Mouse (Mus musculus) macrophage (primary cell): Measurements from ENCODE around the gene Abhd17b. TPM values are rescaled to one million over a fixed set of nuclear protein-coding genes. Genes with fewer than 3 reads are reported as not detected.
"Not testable (repeated sequence)": the region's sequence is repeated elsewhere in the genome, so short reads cannot be mapped to it uniquely, and the experiment has no call there.

Source experiments
- H3K27ac ChIP-seq: fragments of 350-480 bp; formaldehyde crosslinking; 2 replicates; pipeline ENCODE4 v1.9.0; 2021
- H3K36me3 ChIP-seq: fragments of 350-480 bp; formaldehyde crosslinking; 2 replicates; pipeline ENCODE4 v1.9.0; 2021; ENCODE audit errors: inconsistent target
- H3K4me3 ChIP-seq: fragments of 350-480 bp; formaldehyde crosslinking; 2 replicates; pipeline ENCODE4 v1.9.0; 2021; ENCODE audit errors: inconsistent target
- H3K79me2 ChIP-seq: fragments of 350-480 bp; formaldehyde crosslinking; 2 replicates; pipeline ENCODE4 v1.9.0; 2021; ENCODE audit errors: inconsistent target
- WGBS: methylation state at CpG from one replicate; pipeline ENCODE4 v1.1.7; 2026; ENCODE audit warnings: inconsistent platforms; ENCODE audit not compliant: missing documents; 5-methylcytosine and 5-hydroxymethylcytosine counted together
- polyA plus RNA-seq: library from polyadenylated mRNA; stranded (reverse); fragments of 250-400 nt; gene quantifications from 3 replicates; pipeline ENCODE4 v1.2.4, GENCODE M21; 2018; ENCODE audit warnings: inconsistent platforms
- total RNA-seq, 78 experiments: library from RNA; depleted of rRNA; stranded (reverse); fragments of 250-400 nt; gene quantifications; 1 replicate in 9 of 78; 2 replicates in 24 of 78; 3 replicates in 43 of 78; 4 replicates in 2 of 78; pipeline ENCODE4 v1.2.4; 2018; ENCODE audit warnings: inconsistent platforms in 56 of 78

The Abhd17b gene
- 10 to 100 TPM in 22 of 26 experiments, 1 to 10 TPM in 4; 5.6 to 43.1 (median 18.4) TPM for total RNA-seq (2018; cell fraction: chromatin; rRNA removed)
- total RNA-seq (2018; cell fraction: cytosol; rRNA removed) = 10 to 100 TPM; 13.3 to 31.8 (median 19.9) TPM
- total RNA-seq (2018; cell fraction: nucleus; rRNA removed) = 10 to 100 TPM; 10.2 to 64.6 (median 28.5) TPM
- 12.1 to 20.4 TPM (median 18.1 TPM) in 3 replicates for polyA plus RNA-seq

GRCm38 (mm10) chr19:21653172-21653981 is at the start of gene Abhd17b:
Abhd17b (plus strand) TSS chr19:21653185.
- Histone ChIP-seq H3K79me2 (peaks cover 86% of the 10 kb centered on the region), H3K4me3 (peak within 1 kb of the TSS; percentile 96), H3K27ac (peak within 1 kb of the TSS; percentile 76), H3K36me3 (no peaks in the 10 kb centered on the region)
- under 1% methylated on average over 94 of the region's 105 CpGs for WGBS

- no peaks in the 10 kb centered on the region; the same call in 1 of the 2 replicates for H3K79me2 ChIP-seq
- no peak overlapping the region for H3K4me3 ChIP-seq
- H3K27ac ChIP-seq = peak overlapping the region; percentile 39
- no peaks in the 10 kb centered on the region for H3K36me3 ChIP-seq
- WGBS = 18% methylated on average over 3 of the region's 3 CpGs
Measured at GRCm38 (mm10) chr19:21603836-21604235, 49.1 kb upstream of the Abhd17b start.

- 51% methylated on average over 3 of the region's 3 CpGs for WGBS
Measured at GRCm38 (mm10) chr19:21605294-21605693, 47.7 kb upstream of the Abhd17b start.

GRCm38 (mm10) chr19:21610240-21610639 is 42.7 kb upstream of the Abhd17b start:
- 97% methylated on average over 6 of the region's 6 CpGs for WGBS
- Histone ChIP-seq H3K36me3 (no peaks in the 10 kb centered on the region), H3K4me3 (no peak overlapping the region), H3K27ac (no peak overlapping the region), H3K79me2 (peaks cover 4% of the 10 kb centered on the region; the same call in 1 of the 2 replicates)

More at GRCm38 (mm10) chr19:21605294-21605693, 47.7 kb upstream of the Abhd17b start:
- H3K36me3 ChIP-seq = no peaks in the 10 kb centered on the region
- H3K4me3 ChIP-seq = no peak overlapping the region
- H3K79me2 ChIP-seq = no peaks in the 10 kb centered on the region; the same call in 1 of the 2 replicates
- no peak overlapping the region for H3K27ac ChIP-seq

- 93% methylated on average over 6 of the region's 6 CpGs for WGBS
Measured at GRCm38 (mm10) chr19:21611297-21611696, 41.7 kb upstream of the Abhd17b start.

GRCm38 (mm10) chr19:21611725-21612575 is 41.0 kb upstream of the Abhd17b start:
- H3K79me2 ChIP-seq = peaks cover 4% of the 10 kb centered on the region; the same call in 1 of the 2 replicates
- 70% methylated on average over 9 of the region's 9 CpGs for WGBS
- no peak overlapping the region for H3K27ac ChIP-seq
- no peak overlapping the region for H3K4me3 ChIP-seq
- H3K36me3 ChIP-seq = no peaks in the 10 kb centered on the region

More at GRCm38 (mm10) chr19:21611297-21611696, 41.7 kb upstream of the Abhd17b start:
- Histone ChIP-seq H3K79me2 (peaks cover 4% of the 10 kb centered on the region; the same call in 1 of the 2 replicates), H3K4me3 (no peak overlapping the region), H3K36me3 (no peaks in the 10 kb centered on the region), H3K27ac (no peak overlapping the region)

GRCm38 (mm10) chr19:21615801-21616200 is 37.2 kb upstream of the Abhd17b start:
- Histone ChIP-seq H3K27ac (no peak overlapping the region), H3K36me3 (no peaks in the 10 kb centered on the region), H3K4me3 (no peak overlapping the region), H3K79me2 (peaks cover 14% of the 10 kb centered on the region; the same call in 1 of the 2 replicates)
- WGBS = 69% methylated on average over 3 of the region's 3 CpGs

GRCm38 (mm10) chr19:21623410-21624147 is 29.4 kb upstream of the Abhd17b start:
- Histone ChIP-seq H3K27ac (no peak overlapping the region), H3K79me2 (peaks cover 42% of the 10 kb centered on the region; the same call in 1 of the 2 replicates), H3K4me3 (no peak overlapping the region), H3K36me3 (no peaks in the 10 kb centered on the region)
- WGBS = 66% methylated on average over 3 of the region's 3 CpGs

GRCm38 (mm10) chr19:21624148-21624535 is 28.8 kb upstream of the Abhd17b start:
- H3K4me3 ChIP-seq = no peak overlapping the region
- H3K27ac ChIP-seq = no peak overlapping the region
- H3K79me2 ChIP-seq = peaks cover 42% of the 10 kb centered on the region; the same call in 1 of the 2 replicates
- 96% methylated on average over 4 of the region's 4 CpGs for WGBS
- no peaks in the 10 kb centered on the region for H3K36me3 ChIP-seq

- Histone ChIP-seq H3K79me2 (peaks cover 49% of the 10 kb centered on the region; the same call in 1 of the 2 replicates), H3K27ac (no peak overlapping the region), H3K4me3 (no peak overlapping the region), H3K36me3 (no peaks in the 10 kb centered on the region)
- WGBS = 86% methylated on average over 6 of the region's 6 CpGs
Measured at GRCm38 (mm10) chr19:21626271-21626988, 26.6 kb upstream of the Abhd17b start.

- not testable (repeated sequence) for H3K36me3 ChIP-seq, H3K27ac ChIP-seq, H3K4me3 ChIP-seq
- H3K79me2 ChIP-seq = peaks cover 55% of the 10 kb centered on the region; the same call in 1 of the 2 replicates
- 97% methylated on average over 5 of the region's 11 CpGs for WGBS
Measured at GRCm38 (mm10) chr19:21628440-21628839, 24.5 kb upstream of the Abhd17b start.

GRCm38 (mm10) chr19:21629030-21629429 is 24.0 kb upstream of the Abhd17b start:
- no peak overlapping the region for H3K27ac ChIP-seq
- WGBS = 100% methylated on average over 1 of the region's 1 CpGs
- no peak overlapping the region for H3K4me3 ChIP-seq
- peaks cover 61% of the 10 kb centered on the region; the same call in 1 of the 2 replicates for H3K79me2 ChIP-seq
- no peaks in the 10 kb centered on the region for H3K36me3 ChIP-seq

- Histone ChIP-seq H3K4me3 (no peak overlapping the region), H3K27ac (no peak overlapping the region), H3K79me2 (peaks cover 66% of the 10 kb centered on the region; the same call in 1 of the 2 replicates), H3K36me3 (no peaks in the 10 kb centered on the region)
- 60% methylated on average over 1 of the region's 1 CpGs for WGBS
Measured at GRCm38 (mm10) chr19:21629501-21629900, 23.5 kb upstream of the Abhd17b start.
